Mouse (Mus musculus): ENCODE measurements around the gene Tra2a. TPM values are rescaled to one million over a fixed set of nuclear protein-coding genes. Genes with fewer than 3 reads are reported as not detected.
"Not testable (repeated sequence)": the region's sequence is repeated elsewhere in the genome, so short reads cannot be mapped to it uniquely, and the experiment has no call there.

The Tra2a gene
- polyA plus RNA-seq, 1 experiment from 2014 or later: 164 TPM

DNA sequence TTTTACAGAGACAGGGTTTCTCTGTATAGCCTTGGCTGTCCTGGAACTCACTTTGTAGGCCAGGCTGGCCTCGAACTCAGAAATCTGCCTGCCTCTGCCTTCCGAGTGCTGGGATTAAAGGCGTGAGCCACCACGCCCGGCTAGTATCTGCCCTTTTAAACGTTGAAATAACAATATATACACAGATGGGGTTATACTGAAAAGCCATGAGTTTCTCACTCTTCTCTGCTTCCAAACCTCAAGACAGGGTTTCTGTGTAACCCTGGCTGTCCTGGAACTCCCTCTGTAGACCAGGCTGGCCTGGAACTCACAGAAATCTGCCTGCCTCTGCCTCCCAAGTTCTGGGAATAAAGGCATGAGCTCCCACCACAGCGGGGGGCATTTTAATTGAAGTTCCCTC is 613 bp upstream of the Tra2a start:
- Histone ChIP-seq H3K27ac (peak overlapping the region; percentile 98), H3K4me3 (replicated peaks) (peak overlapping the region; percentile 100; the same call in 1 of the 2 replicates), H3K4me1 (replicated peaks) (peaks cover 25% of the 10 kb centered on the region)
- not testable (repeated sequence) for H3K36me3 ChIP-seq; H3K27me3 ChIP-seq; H3K9me3 ChIP-seq; H3K9ac ChIP-seq (replicated peaks); H3K4me2 ChIP-seq (replicated peaks)
- WGBS: 87% methylated on average over 7 of the region's 7 CpGs
- 0 out of 2 replicates have a peak, but pooled peaks have one; percentile 0 for ATAC-seq

DNA sequence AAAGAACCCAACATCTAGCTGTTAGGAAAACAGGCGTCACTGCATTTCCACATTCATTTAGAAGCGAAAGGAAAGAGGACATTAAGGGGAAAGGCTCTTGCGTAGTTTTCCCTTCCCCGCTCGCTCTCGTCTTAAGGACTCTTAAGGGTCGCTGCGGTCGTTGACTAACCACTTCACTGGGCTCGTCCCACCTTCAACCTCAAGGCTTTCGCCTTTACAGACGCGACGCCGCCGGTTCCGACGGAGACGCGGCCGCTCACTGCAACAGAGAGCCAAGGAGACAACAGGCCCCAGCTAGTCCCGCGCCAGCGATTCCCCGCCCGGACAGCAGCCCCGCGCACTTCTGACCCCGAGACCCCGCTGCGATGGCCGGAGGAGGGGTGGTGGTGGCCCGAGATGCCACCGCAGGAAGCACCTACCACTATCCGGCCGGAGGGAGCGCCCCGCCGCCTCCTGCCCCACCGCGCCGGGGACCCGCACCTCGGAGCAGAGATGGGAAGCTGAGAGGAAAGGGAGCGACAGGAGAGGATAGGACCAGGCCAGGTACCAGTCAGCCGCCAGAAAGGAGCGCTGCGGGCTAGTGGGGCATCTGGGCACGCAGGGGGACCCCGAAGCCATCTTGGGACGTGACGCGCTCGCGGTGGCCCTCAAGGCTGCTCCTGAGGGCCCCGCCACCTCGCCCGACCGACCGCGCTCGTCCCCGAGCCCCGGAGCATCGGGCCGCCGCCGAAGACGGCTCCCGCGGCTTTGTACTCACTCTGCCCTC is 569 bp downstream of the Tra2a start:
- ATAC-seq: peak; percentile 87
- H3K9me3 ChIP-seq: no peaks in the 10 kb centered on the region
- no peaks in the 10 kb centered on the region for H3K27me3 ChIP-seq
- WGBS: 0% methylated on average over 68 of the region's 71 CpGs
- no peaks in the 10 kb centered on the region for H3K36me3 ChIP-seq
- peak overlapping the region; percentile 80 for H3K4me2 ChIP-seq (replicated peaks)
- peak overlapping the region; percentile 100 for H3K9ac ChIP-seq (replicated peaks)
- H3K4me1 ChIP-seq (replicated peaks): peaks cover 25% of the 10 kb centered on the region
- H3K4me3 ChIP-seq (replicated peaks): peak overlapping the region; percentile 100
- peak overlapping the region; percentile 98 for H3K27ac ChIP-seq

DNA sequence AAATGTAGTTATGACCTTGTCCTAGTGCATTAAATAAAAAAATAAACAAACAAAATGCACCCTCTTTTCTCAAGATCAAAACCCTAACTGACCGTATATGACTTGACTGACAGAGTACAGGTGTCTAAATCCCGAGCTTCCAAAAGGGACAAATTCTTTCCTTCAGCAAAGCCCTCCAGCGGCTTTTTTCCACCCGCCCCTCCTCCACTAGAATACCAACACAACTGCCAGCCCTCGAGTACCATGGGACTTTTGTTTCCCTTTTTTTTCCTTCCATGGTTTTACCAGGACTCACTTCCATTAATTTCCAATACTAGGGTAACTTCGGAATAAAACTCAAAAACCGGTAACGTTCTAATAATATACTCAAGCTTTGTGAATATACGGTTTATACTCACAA is 1.4 kb downstream of the Tra2a start:
- ATAC-seq: no peak
- Histone ChIP-seq H3K27me3 (no peaks in the 10 kb centered on the region), H3K9me3 (no peaks in the 10 kb centered on the region), H3K4me3 (replicated peaks) (peak overlapping the region; percentile 100), H3K9ac (replicated peaks) (peak overlapping the region; percentile 100), H3K36me3 (no peaks in the 10 kb centered on the region), H3K27ac (peak overlapping the region; percentile 35; the same call in 1 of the 2 replicates), H3K4me1 (replicated peaks) (peaks cover 29% of the 10 kb centered on the region), H3K4me2 (replicated peaks) (peak overlapping the region; percentile 80)
- WGBS: under 1% methylated on average over 9 of the region's 9 CpGs

DNA sequence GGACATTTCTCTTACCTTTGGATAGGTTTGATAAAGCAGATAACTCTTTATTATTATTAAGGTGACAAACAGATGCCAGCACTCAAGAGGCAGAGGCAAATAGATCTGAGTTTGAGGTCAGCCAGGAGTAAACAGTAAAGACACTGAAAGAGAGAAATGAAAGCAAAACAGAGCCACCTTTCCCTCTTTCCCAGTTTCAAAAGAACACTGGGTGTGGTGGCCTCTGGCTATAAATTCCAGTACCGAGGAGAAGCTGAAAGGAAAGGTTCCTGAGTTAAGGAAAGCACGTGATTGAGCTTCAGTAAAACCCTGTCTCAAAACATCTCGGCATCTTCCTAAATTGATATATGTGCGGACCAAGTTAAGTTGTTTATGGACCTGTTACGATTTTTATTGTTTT is 4.1 kb downstream of the Tra2a start:
- Histone ChIP-seq H3K27ac (no peak overlapping the region), H3K27me3 (no peaks in the 10 kb centered on the region), H3K4me2 (replicated peaks) (no peak overlapping the region), H3K4me3 (replicated peaks) (no peak overlapping the region), H3K9ac (replicated peaks) (no peak overlapping the region), H3K9me3 (no peaks in the 10 kb centered on the region), H3K4me1 (replicated peaks) (peaks cover 29% of the 10 kb centered on the region), H3K36me3 (no peaks in the 10 kb centered on the region)
- no peak for ATAC-seq
- 74% methylated on average over 5 of the region's 5 CpGs for WGBS

DNA sequence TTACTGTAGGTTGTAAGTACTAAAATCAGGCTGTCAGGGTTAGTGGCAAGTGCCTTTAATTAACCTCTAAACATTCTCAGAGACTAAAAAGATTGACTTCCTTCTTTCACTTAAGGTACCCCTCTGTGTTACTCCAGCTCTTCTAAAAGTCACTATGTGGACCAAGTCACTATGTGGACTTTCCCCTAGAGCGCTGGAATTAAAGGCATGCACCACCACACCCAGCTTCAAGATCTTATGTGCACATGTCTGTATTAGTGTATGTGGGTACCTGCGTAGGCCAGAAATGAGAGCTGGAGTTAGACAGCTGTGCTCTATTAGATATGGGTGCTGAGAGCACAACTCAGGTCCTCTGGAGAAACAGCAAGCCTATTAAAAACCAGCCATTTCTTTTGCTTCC is 6.0 kb downstream of the Tra2a start:
- 95% methylated on average over 2 of the region's 2 CpGs for WGBS
- no peak for ATAC-seq
- Histone ChIP-seq H3K9ac (replicated peaks) (no peak overlapping the region), H3K27ac (no peak overlapping the region), H3K27me3 (no peaks in the 10 kb centered on the region), H3K36me3 (no peaks in the 10 kb centered on the region), H3K4me1 (replicated peaks) (peaks cover 29% of the 10 kb centered on the region), H3K9me3 (no peaks in the 10 kb centered on the region), H3K4me3 (replicated peaks) (no peak overlapping the region), H3K4me2 (replicated peaks) (no peak overlapping the region)

DNA sequence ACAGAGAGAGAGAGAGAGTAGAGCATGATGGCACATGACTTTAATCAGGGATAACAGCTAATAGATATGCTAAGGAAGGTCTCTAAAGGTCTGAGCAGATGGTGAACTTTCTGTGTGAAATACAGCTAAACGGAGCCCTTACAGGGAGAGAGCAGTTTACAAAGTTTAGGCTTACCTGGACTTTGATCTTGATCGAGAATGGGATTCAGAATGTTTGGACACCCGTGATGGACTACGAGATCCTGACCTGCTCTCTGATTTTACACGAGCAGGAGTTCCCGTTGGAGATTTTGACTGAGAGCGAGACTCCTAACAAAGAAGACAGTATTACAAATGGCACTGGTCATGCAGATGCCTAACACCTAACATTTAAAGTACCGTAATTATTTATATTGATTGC is 11.6 kb downstream of the Tra2a start:
- no peak for ATAC-seq
- Histone ChIP-seq H3K4me3 (replicated peaks) (no peak overlapping the region), H3K9ac (replicated peaks) (no peak overlapping the region), H3K27me3 (no peaks in the 10 kb centered on the region), H3K4me2 (replicated peaks) (no peak overlapping the region), H3K27ac (no peak overlapping the region), H3K9me3 (no peaks in the 10 kb centered on the region), H3K4me1 (replicated peaks) (no peaks in the 10 kb centered on the region), H3K36me3 (peaks cover 38% of the 10 kb centered on the region)
- WGBS: 95% methylated on average over 8 of the region's 8 CpGs

DNA sequence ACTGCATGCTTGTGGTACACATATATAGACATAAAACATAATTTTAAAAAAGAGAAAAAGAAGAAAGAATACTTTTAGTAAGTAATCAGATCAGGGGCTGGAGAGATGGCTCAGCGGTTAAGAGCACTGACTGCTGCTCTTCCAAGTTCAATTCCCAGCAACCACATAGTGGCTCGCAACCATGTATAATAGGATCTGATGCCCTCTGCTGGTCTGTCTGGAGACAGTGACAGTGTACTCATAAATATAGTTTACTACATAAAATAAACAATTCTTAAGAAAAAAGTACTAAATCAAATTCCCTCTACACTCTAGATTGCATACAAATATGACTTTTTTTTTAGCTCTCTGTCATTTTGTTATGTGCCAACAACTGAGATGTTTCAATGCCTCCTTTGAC is 12.6 kb downstream of the Tra2a start:
- Histone ChIP-seq H3K27ac (no peak overlapping the region), H3K9ac (replicated peaks) (no peak overlapping the region), H3K36me3 (peaks cover 45% of the 10 kb centered on the region), H3K4me1 (replicated peaks) (no peaks in the 10 kb centered on the region), H3K27me3 (no peaks in the 10 kb centered on the region), H3K4me3 (replicated peaks) (no peak overlapping the region), H3K9me3 (no peaks in the 10 kb centered on the region), H3K4me2 (replicated peaks) (no peak overlapping the region)
- ATAC-seq: no peak
- WGBS: 100% methylated on average over 2 of the region's 2 CpGs

DNA sequence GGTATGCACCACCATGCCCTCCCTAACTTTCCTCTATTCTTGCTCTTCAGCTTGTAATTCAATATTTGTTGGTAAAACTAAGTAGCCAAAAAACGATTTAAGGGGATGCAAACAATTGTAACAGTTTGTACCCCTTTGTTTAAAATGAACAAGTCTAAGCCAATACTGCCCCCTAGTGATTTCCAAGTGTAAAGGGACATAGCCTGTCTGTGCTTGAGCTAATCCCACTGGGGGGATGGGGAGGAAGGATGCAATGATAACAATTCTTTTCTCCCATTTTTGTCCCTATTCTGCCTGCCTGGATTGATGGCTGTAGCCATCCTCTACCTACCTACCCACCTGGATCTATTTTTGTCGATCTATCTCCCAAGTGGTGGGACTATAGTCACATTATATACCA is 16.6 kb downstream of the Tra2a start:
- Histone ChIP-seq H3K4me1 (replicated peaks) (no peaks in the 10 kb centered on the region), H3K36me3 (peaks cover 73% of the 10 kb centered on the region), H3K4me2 (replicated peaks) (no peak overlapping the region), H3K27ac (no peak overlapping the region), H3K9ac (replicated peaks) (no peak overlapping the region), H3K27me3 (no peaks in the 10 kb centered on the region), H3K4me3 (replicated peaks) (no peak overlapping the region), H3K9me3 (no peaks in the 10 kb centered on the region)
- peak; percentile 37; the same call in 1 of the 2 replicates for ATAC-seq
- 53% methylated on average over 2 of the region's 2 CpGs for WGBS

DNA sequence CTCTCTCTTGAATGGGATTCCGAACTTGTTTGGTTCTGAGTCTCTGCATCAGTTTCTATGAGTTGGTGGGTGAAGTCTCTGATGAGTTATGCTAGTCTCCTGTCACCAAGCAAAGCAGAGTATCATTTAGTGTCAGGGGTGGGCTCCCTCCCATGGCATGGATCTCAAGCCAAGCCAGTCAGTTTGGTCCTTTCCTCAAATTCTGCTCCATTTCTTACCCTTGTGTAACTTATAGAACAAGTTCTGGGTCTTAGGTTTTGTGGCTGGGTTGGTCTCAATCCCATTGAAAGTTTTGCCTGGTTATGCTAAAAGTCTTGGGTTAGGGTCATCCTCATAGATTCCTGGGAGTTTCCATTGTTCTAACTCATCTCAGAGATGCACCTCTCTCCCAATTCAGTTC is 21.5 kb downstream of the Tra2a start:
- Histone ChIP-seq H3K27ac (no peak overlapping the region), H3K36me3 (peaks cover 50% of the 10 kb centered on the region), H3K4me1 (replicated peaks) (no peaks in the 10 kb centered on the region), H3K27me3 (no peaks in the 10 kb centered on the region), H3K9ac (replicated peaks) (no peak overlapping the region), H3K9me3 (no peaks in the 10 kb centered on the region), H3K4me2 (replicated peaks) (no peak overlapping the region), H3K4me3 (replicated peaks) (no peak overlapping the region)
- ATAC-seq: no peak
- 100% methylated on average over 1 of the region's 1 CpGs for whole genome bisulfite sequencing

DNA sequence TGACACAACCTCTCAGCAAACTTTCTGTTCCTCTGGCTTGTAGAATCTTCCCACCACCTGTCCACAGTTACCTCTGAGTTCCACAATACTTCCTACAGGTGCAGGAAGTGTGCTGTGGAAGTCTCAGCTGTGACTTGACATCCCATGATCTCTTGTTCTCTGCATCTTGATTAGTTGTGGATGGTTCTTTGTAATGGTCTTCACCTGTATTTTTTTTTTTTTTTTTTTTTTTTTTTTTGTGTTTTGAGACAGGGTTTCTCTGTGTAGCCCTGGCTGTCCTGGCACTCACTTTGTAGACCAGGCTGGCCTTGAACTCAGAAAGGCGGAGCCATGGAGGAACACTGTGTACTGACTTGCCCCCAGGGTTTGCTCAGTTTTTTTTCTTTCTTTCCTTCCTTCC is 22.3 kb downstream of the Tra2a start:
- no peaks in the 10 kb centered on the region for H3K9me3 ChIP-seq
- no peak overlapping the region for H3K4me3 ChIP-seq (replicated peaks)
- H3K9ac ChIP-seq (replicated peaks): no peak overlapping the region
- H3K4me2 ChIP-seq (replicated peaks): no peak overlapping the region
- H3K27me3 ChIP-seq: no peaks in the 10 kb centered on the region
- H3K27ac ChIP-seq: no peak overlapping the region
- no peaks in the 10 kb centered on the region for H3K4me1 ChIP-seq (replicated peaks)
- WGBS: 96% methylated on average over 1 of the region's 1 CpGs
- no peak for ATAC-seq
- H3K36me3 ChIP-seq: peaks cover 47% of the 10 kb centered on the region

DNA sequence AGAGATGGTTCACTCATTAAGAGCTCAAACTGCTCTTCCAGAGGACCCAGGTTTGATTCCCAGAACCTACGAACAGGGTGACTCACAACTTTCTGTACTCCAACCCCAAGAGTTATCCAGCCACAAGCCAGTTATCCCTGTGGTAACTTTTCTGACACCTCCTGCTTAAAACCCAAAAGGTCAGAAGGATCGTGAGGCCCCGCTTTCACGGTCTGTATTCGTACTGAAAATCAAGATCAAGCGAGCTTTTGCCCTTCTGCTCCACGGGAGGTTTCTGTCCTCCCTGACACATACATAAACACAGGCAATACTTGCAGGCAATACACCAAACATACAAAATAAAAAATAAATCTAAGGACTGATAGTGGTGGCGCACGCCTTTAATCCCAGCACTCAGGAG is 27.5 kb downstream of the Tra2a start:
- Histone ChIP-seq H3K4me2 (replicated peaks) (no peak overlapping the region), H3K4me3 (replicated peaks) (no peak overlapping the region), H3K9ac (replicated peaks) (no peak overlapping the region), H3K36me3 (peaks cover 5% of the 10 kb centered on the region; the same call in 1 of the 2 replicates), H3K4me1 (replicated peaks) (no peaks in the 10 kb centered on the region), H3K27me3 (no peaks in the 10 kb centered on the region), H3K9me3 (peaks cover 3% of the 10 kb centered on the region; the same call in 1 of the 2 replicates), H3K27ac (no peak overlapping the region)
- ATAC-seq: peak; percentile 92; the same call in 1 of the 2 replicates
- WGBS: 60% methylated on average over 9 of the region's 9 CpGs

DNA sequence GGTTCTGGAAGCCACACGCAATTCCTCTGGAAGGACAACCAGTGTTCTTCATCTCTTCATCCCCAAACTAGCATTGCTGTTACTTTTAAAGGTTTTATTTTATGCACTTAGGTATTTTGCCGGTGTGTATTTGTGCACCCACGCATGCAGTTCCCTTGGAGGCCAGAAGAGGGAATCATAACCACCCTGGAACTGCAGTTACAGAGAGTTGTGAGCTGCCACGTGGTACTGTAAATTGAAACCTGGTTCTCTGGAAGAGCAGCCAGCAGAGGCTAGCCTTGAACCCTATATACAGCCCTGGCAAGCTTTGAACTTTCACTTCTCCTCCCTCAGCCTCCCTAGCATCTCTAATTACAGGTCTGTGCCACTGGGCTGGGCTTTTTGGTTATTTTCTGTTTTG is 30.5 kb downstream of the Tra2a start:
- no peak for ATAC-seq

More for the DNA sequence above, 30.5 kb downstream of the Tra2a start:
- Histone ChIP-seq H3K9ac (replicated peaks) (no peak overlapping the region), H3K4me1 (replicated peaks) (no peaks in the 10 kb centered on the region), H3K4me2 (replicated peaks) (no peak overlapping the region), H3K27ac (no peak overlapping the region), H3K36me3 (no peaks in the 10 kb centered on the region), H3K9me3 (peaks cover 3% of the 10 kb centered on the region; the same call in 1 of the 2 replicates), H3K27me3 (no peaks in the 10 kb centered on the region), H3K4me3 (replicated peaks) (no peak overlapping the region)
- WGBS: 70% methylated on average over 4 of the region's 4 CpGs
